Mouse (Mus musculus) lung, postnatal 0 days (tissue): ENCODE measurements at regions not wholly inside any gene's neighbourhood (a gene's known extent, or its start where the extent isn't known, plus 50 kb on each side); places are given as distances from the start of the nearest gene placed in this dataset.

ENCODE experiments used
- ATAC-seq: fragments of 200-750 bp; cut with Nextera tagmentation; 2 replicates; pipeline ENCODE4 v1.8.0; 2017; ENCODE audit warnings: moderate library complexity
- DNase-seq: peaks from one replicate; pipeline ENCODE4 v3.0.0-alpha.2; 2016; ENCODE audit warnings: low spot score
- H3K27ac ChIP-seq: fragments of 300-500 bp; sonication (generic); 2 replicates; pipeline ENCODE4 v1.5.1; 2014; ENCODE audit warnings: antibody characterized with exemption, mild to moderate bottlenecking, low read length, mixed read lengths
- H3K27me3 ChIP-seq: fragments of 300-500 bp; sonication (generic); replicated peaks from 2 replicates; pipeline ENCODE4 v1.6.1; 2014; ENCODE audit warnings: low read length, mixed read lengths; ENCODE audit not compliant: insufficient read depth
- H3K36me3 ChIP-seq: fragments of 300-500 bp; sonication (generic); 2 replicates; pipeline ENCODE4 v1.6.1; 2014; ENCODE audit warnings: low read length, mixed read lengths; ENCODE audit not compliant: insufficient read depth
- H3K4me1 ChIP-seq: fragments of 300-500 bp; sonication (generic); 2 replicates; pipeline ENCODE4 v1.6.1; 2014; ENCODE audit warnings: antibody characterized with exemption, low read depth, low read length, mixed read lengths; ENCODE audit not compliant: insufficient read depth
- H3K4me2 ChIP-seq: fragments of 300-500 bp; sonication (generic); replicated peaks from 2 replicates; pipeline ENCODE4 v1.6.1; 2014; ENCODE audit warnings: low read depth, mild to moderate bottlenecking, low read length, moderate library complexity, mixed read lengths
- H3K4me3 ChIP-seq: fragments of 300-500 bp; sonication (generic); 2 replicates; pipeline ENCODE4 v1.5.1; 2014; ENCODE audit warnings: low read depth, low read length
- H3K9ac ChIP-seq: fragments of 300-500 bp; sonication (generic); replicated peaks from 2 replicates; pipeline ENCODE4 v1.6.1; 2014; ENCODE audit warnings: low read depth, mild to moderate bottlenecking
- H3K9me3 ChIP-seq: fragments of 300-500 bp; sonication (generic); 2 replicates; pipeline ENCODE4 v1.6.1; 2016; ENCODE audit warnings: low read length, mixed read lengths
- CTCF ChIP-seq: IDR thresholded peaks from 2 replicates; pipeline ENCODE4 v1.5.1; 2016; ENCODE audit warnings: antibody characterized with exemption, mild to moderate bottlenecking
- EP300 ChIP-seq: IDR thresholded peaks from 2 replicates; pipeline ENCODE4 v1.6.1; 2016; ENCODE audit warnings: antibody characterized with exemption, mild to moderate bottlenecking, control low read depth
- WGBS: fragments of 180-500 bp; shearing (Covaris S2); extraction: QIAGEN DNeasy Blood & Tissue Kit; methylation state at CpG from one replicate; pipeline ENCODE4 v1.1.7; 2014; 5-methylcytosine and 5-hydroxymethylcytosine counted together

GRCm38 (mm10) chr4:51992482-51992881, 446.6 kb upstream of the Smc2 start:
- no peaks in the 10 kb centered on the region for H3K36me3 ChIP-seq
- no peak overlapping the region for H3K9ac ChIP-seq
- H3K9me3 ChIP-seq = no peaks in the 10 kb centered on the region
- ATAC-seq (no peak), DNase-seq (no peak)
- H3K4me2 ChIP-seq = no peak overlapping the region
- H3K27me3 ChIP-seq = no peaks in the 10 kb centered on the region
- TF ChIP-seq CTCF = no peak
- H3K27ac ChIP-seq = no peak overlapping the region
- 61% methylated on average over 2 of the region's 2 CpGs for WGBS
- H3K4me1 ChIP-seq = no peaks in the 10 kb centered on the region
- H3K4me3 ChIP-seq = no peak overlapping the region

- Histone ChIP-seq H3K36me3 (no peaks in the 10 kb centered on the region), H3K4me2 (no peak overlapping the region), H3K27me3 (no peaks in the 10 kb centered on the region), H3K9ac (no peak overlapping the region), H3K9me3 (no peaks in the 10 kb centered on the region), H3K4me3 (no peak overlapping the region), H3K4me1 (no peaks in the 10 kb centered on the region), H3K27ac (no peak overlapping the region)
- ATAC-seq (no peak), DNase-seq (no peak)
- WGBS = 29% methylated on average over 11 of the region's 11 CpGs
- TF ChIP-seq CTCF = no peak
Observed at GRCm38 (mm10) chr4:52036765-52037353, 402.2 kb upstream of the Smc2 start.

- ATAC-seq (no peak), DNase-seq (no peak)
- Histone ChIP-seq H3K27ac (no peak overlapping the region), H3K27me3 (no peaks in the 10 kb centered on the region), H3K4me1 (no peaks in the 10 kb centered on the region), H3K9ac (no peak overlapping the region), H3K4me2 (no peak overlapping the region), H3K9me3 (no peaks in the 10 kb centered on the region), H3K36me3 (no peaks in the 10 kb centered on the region), H3K4me3 (no peak overlapping the region)
- TF ChIP-seq EP300 (no peak), CTCF (no peak)
- 43% methylated on average over 1 of the region's 1 CpGs for WGBS
Observed at GRCm38 (mm10) chr4:52043404-52043803, 395.6 kb upstream of the Smc2 start.

- Histone ChIP-seq H3K9me3 (no peaks in the 10 kb centered on the region), H3K9ac (no peak overlapping the region), H3K36me3 (no peaks in the 10 kb centered on the region), H3K27me3 (no peaks in the 10 kb centered on the region), H3K4me3 (no peak overlapping the region), H3K4me2 (no peak overlapping the region), H3K27ac (no peak overlapping the region), H3K4me1 (no peaks in the 10 kb centered on the region)
- WGBS = 51% methylated on average over 4 of the region's 4 CpGs
- no peak for TF ChIP-seq CTCF
- no peak for TF ChIP-seq EP300
- ATAC-seq = no peak
- DNase-seq = no peak
Observed at GRCm38 (mm10) chr4:52050948-52051347, 388.1 kb upstream of the Smc2 start.

- no peak overlapping the region for H3K9ac ChIP-seq
- TF ChIP-seq EP300 = no peak
- TF ChIP-seq CTCF = no peak
- no peaks in the 10 kb centered on the region for H3K27me3 ChIP-seq
- no peaks in the 10 kb centered on the region for H3K36me3 ChIP-seq
- no peak overlapping the region for H3K4me3 ChIP-seq
- no peaks in the 10 kb centered on the region for H3K4me1 ChIP-seq
- no peak for DNase-seq
- H3K27ac ChIP-seq = no peak overlapping the region
- no peak for ATAC-seq
- no peaks in the 10 kb centered on the region for H3K9me3 ChIP-seq
- no peak overlapping the region for H3K4me2 ChIP-seq
Observed at GRCm38 (mm10) chr4:52056031-52056430, 383.0 kb upstream of the Smc2 start.

DNA sequence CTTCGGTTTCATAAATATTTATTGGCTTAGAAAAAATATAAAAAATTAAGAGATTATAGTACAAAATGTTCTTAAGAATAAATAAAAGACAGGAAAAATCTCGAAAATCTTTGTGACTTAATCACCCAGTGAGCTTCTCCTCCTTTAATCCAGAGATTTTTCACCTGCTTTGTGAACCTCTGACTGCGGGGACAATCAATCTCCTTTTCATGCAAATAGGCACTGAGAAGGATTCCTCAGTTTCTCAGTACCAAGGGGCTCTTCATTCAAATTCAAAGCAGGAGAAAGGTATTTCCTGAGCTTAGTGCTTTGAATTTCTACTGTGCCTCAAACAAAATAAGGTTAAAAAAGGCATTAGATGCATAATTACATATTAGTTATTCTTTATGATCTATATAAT, 379.0 kb upstream of the Smc2 start:
- DNase-seq = no peak
- no peak for ATAC-seq
- no peak overlapping the region for H3K4me3 ChIP-seq
- H3K27me3 ChIP-seq = no peaks in the 10 kb centered on the region
- H3K9me3 ChIP-seq = no peaks in the 10 kb centered on the region
- no peaks in the 10 kb centered on the region for H3K36me3 ChIP-seq
- 72% methylated on average over 3 of the region's 3 CpGs for WGBS
- H3K9ac ChIP-seq = no peak overlapping the region
- H3K27ac ChIP-seq = no peak overlapping the region
- TF ChIP-seq EP300 (no peak), CTCF (no peak)
- H3K4me2 ChIP-seq = no peak overlapping the region
- no peaks in the 10 kb centered on the region for H3K4me1 ChIP-seq

GRCm38 (mm10) chr4:52099187-52099586, 339.9 kb upstream of the Smc2 start:
- no peak overlapping the region for H3K9ac ChIP-seq
- no peak overlapping the region for H3K4me2 ChIP-seq
- 73% methylated on average over 3 of the region's 3 CpGs for WGBS
- ATAC-seq (no peak), DNase-seq (no peak)
- no peaks in the 10 kb centered on the region for H3K36me3 ChIP-seq
- no peaks in the 10 kb centered on the region for H3K27me3 ChIP-seq
- no peak overlapping the region for H3K4me3 ChIP-seq
- H3K27ac ChIP-seq = no peak overlapping the region
- H3K9me3 ChIP-seq = no peaks in the 10 kb centered on the region
- no peaks in the 10 kb centered on the region for H3K4me1 ChIP-seq
- no peak for TF ChIP-seq CTCF
- no peak for TF ChIP-seq EP300
